Mouse (Mus musculus): ENCODE measurements around the gene Os9.

- TF ChIP-seq CTCF (IDR thresholded peaks at IDR 0.05; ENCODE audit: extremely low read depth, insufficient read depth, low read length) (no peak), POLR2A (IDR thresholded peaks at IDR 0.05; ENCODE audit: extremely low read depth, insufficient read depth, low read length) (no peak)
Observed at GRCm38 (mm10) chr10:127127711-127128279, 6.9 kb upstream of the Os9 start.

All from cortical plate, adult 2 months (tissue).